ENCODE assay signal across 24 mouse cellular contexts in genomic region chr7:99940669-99941068, GRCm38 (mm10).
"Had no signal": no experiment of that assay in that cellular context is flagged by ENCODE, and none has a peak within 500 bp of the region (broad histone marks: within the 10 kb centered on the region; RNA-seq: fewer than 3 reads in every experiment).

No protein-coding gene starts in this region.

- DNase-seq: gastrocnemius, postnatal 14 days; gastrocnemius, postnatal 36 days; heart, adult 11 months; heart, adult 2 months; heart, postnatal 14 days; heart, postnatal 36 days; kidney, adult 11 months; kidney, adult 8-10 months; kidney, postnatal 10 days; kidney, postnatal 36 days; layer of hippocampus, adult 9-11 months; layer of hippocampus, postnatal 36 days; left cerebral cortex, postnatal 4 days had no signal

- H3K9ac ChIP-seq: heart, embryonic 13.5 days; heart, embryonic 15.5 days; hindbrain, embryonic 13.5 days; hindbrain, embryonic 15.5 days; limb, embryonic 13.5 days; limb, embryonic 15.5 days; liver, embryonic 12.5 days; liver, embryonic 14.5 days had no signal

- H3K4me3 ChIP-seq: heart, adult 2 months; heart, embryonic 13.5 days; heart, embryonic 15.5 days; hindbrain, embryonic 13.5 days; hindbrain, embryonic 15.5 days; limb, embryonic 13.5 days; limb, embryonic 15.5 days; liver, embryonic 12.5 days had no signal

- ATAC-seq: hindbrain, postnatal 0 days; intestine, embryonic 16.5 days; liver, embryonic 12.5 days had no signal

- H3K4me1 ChIP-seq: heart, embryonic 13.5 days; heart, embryonic 15.5 days; hindbrain, embryonic 13.5 days; hindbrain, embryonic 15.5 days; limb, embryonic 13.5 days; limb, embryonic 15.5 days; liver, embryonic 12.5 days had no signal

- H3K4me2 ChIP-seq: heart, embryonic 11.5 days; heart, embryonic 13.5 days; heart, embryonic 15.5 days; hindbrain, embryonic 13.5 days; hindbrain, embryonic 15.5 days; limb, embryonic 13.5 days; limb, embryonic 15.5 days; liver, embryonic 12.5 days had no signal

- H3K27ac ChIP-seq: heart, adult 2 months; heart, embryonic 13.5 days; heart, embryonic 15.5 days; hindbrain, embryonic 13.5 days; hindbrain, embryonic 15.5 days; hindbrain, postnatal 0 days; limb, embryonic 13.5 days; limb, embryonic 15.5 days; liver, embryonic 12.5 days; liver, embryonic 14.5 days had no signal

- H3K27me3 ChIP-seq: heart, embryonic 13.5 days; heart, embryonic 15.5 days; hindbrain, embryonic 13.5 days; hindbrain, embryonic 15.5 days; limb, embryonic 13.5 days; limb, embryonic 15.5 days; liver, embryonic 12.5 days had no signal

- H3K9me3 ChIP-seq: heart, embryonic 13.5 days; heart, embryonic 15.5 days; hindbrain, embryonic 13.5 days; hindbrain, embryonic 15.5 days; limb, embryonic 13.5 days; limb, embryonic 15.5 days; liver, embryonic 12.5 days had no signal
